Mouse (Mus musculus): ENCODE data around the gene Plagl1. TPM values are rescaled to one million over a fixed set of nuclear protein-coding genes. Genes with fewer than 3 reads are reported as not detected.
"Not testable (repeated sequence)": the region's sequence is repeated elsewhere in the genome, so short reads cannot be mapped to it uniquely, and the experiment has no call there.

Gene Plagl1
- 4.2 and 6.1 TPM in 2 replicates for polyA plus RNA-seq (2012; rRNA removed)

DNA sequence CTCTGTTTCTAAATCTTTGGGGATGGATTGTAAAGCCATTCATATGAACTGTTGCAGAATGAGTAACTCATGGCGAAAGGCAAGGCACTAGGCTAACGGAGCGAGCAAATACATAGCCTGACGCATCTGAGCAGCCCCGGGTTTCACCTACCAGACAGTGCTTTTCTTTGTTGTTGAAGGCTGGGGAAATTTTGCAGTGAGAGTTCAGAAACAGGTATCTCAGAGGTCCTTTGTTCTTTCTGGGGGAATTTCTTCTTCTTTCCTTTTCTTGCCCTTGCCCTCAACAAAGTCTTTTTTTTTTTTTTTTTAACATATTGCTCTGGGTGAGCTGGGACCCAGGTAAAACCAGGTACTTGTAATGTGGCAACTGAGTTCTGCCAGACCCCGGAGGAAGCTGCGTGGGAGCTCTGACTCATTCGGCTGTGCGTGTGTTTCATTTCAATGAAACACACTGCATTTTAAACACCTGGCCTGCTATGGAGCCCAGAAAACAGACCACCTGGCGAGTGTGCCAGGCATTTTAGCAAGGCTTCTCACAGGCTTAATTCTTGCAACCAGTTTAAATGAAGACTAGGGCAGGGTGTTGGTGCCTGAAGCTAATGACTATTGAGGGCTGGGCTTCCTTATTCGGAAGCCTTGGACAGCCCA lies at the start of gene Plagl1:
Gene Plagl1 (plus strand): TSS at position 484 of the 648 bp plus-strand sequence.
- no peak for DNase-seq (ENCODE audit: low read depth, low spot score)
- WGBS: 74% methylated on average over 11 of the region's 11 CpGs

DNA sequence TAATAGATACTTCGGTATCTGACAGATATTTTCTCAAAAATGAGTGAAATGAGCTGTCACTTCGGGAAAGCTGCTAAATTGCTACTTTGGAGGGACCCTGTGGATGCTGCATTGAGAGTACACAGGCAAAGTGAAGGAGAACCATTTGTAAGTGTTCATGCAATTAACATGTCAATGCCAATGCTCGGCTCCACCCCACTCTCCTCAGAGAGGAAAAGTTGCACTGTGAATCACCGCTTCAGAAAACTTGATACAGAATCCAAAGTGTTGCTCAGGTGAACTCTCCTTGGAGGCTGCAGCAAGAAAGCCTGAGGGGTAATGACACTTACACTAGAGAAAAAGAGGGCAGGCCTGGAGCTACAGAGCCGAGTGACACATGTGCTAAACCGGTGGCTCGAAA lies 46.3 kb upstream of the Plagl1 start:
- no peak for DNase-seq (ENCODE audit: low read depth, low spot score)
- WGBS: 74% methylated on average over 7 of the region's 7 CpGs

DNA sequence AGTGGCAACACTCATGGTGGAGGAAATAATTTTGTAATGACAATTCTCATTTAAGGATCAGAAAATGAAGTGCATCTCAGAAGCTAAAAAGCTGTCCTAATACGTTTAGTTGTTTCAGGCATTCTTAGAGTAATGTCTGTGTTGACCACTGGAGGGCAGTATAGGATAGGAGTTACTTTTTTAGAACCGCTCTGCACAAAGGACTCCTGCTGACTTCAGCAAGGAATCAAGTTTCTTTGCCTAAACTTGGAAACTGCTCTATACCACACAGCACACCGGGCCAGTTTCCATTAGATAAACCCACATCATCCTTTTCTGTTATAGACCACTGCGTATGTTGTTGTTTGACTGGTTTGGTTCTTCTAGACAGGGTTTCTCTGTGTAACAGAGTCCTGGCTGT lies 43.7 kb upstream of the Plagl1 start:
- 20% methylated on average over 4 of the region's 4 CpGs for WGBS
- DNase-seq (ENCODE audit: low read depth, low spot score): peak; percentile 39

GRCm38 (mm10) chr10:13018510-13018909 lies 41.8 kb upstream of the Plagl1 start:
- WGBS: 63% methylated on average over 7 of the region's 7 CpGs
- no peak for DNase-seq (ENCODE audit: low read depth, low spot score)

- DNase-seq (ENCODE audit: low read depth, low spot score): no peak
- WGBS: 83% methylated on average over 5 of the region's 5 CpGs
Observed at GRCm38 (mm10) chr10:13019026-13019425, 41.3 kb upstream of the Plagl1 start.

DNA sequence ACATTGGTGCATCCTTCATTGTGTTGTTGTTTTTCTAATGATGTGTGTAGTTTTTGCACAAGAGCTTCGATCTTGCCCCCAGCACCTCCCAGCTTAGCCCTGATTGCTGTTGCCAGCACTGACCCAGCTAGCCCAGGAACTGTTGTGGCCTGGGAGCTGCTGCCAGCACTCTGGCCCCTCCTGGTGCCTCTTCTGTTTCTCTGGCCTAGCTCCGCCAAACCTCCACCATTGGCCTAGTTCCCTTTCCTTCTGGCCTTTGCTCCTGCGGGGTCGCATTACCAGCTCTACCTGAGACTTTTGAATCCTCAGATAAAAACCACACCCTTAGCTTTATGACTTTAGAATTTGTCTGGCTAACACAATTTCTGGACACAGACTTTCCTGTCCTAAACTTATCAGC lies 38.2 kb upstream of the Plagl1 start:
- DNase-seq (ENCODE audit: low read depth, low spot score): no peak
- WGBS: 52% methylated on average over 4 of the region's 4 CpGs

DNA sequence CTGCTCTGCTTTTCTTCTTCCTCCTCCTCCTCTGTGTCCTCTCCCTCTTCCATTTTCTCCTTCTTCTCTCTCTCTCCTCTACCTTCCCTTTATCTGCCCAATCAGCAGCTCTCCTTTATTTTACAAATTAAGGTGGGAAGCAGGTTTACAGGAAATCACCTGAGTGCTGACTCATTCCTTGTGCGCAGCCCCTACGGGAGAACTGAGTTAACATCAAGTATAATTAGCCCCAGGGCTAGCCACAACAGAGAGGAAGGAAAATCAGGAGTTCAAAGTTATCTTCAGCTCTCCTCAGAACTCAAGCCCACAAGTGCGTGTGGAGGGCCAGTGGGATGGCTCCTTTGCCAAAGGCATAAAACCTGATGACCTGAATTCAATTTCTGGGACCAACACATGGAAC lies 36.3 kb upstream of the Plagl1 start:
- WGBS: 64% methylated on average over 3 of the region's 3 CpGs
- not testable (repeated sequence) for DNase-seq (ENCODE audit: low read depth, low spot score)

- DNase-seq (ENCODE audit: low read depth, low spot score): no peak
- 89% methylated on average over 5 of the region's 5 CpGs for WGBS
Observed at GRCm38 (mm10) chr10:13027702-13028101, 32.6 kb upstream of the Plagl1 start.

DNA sequence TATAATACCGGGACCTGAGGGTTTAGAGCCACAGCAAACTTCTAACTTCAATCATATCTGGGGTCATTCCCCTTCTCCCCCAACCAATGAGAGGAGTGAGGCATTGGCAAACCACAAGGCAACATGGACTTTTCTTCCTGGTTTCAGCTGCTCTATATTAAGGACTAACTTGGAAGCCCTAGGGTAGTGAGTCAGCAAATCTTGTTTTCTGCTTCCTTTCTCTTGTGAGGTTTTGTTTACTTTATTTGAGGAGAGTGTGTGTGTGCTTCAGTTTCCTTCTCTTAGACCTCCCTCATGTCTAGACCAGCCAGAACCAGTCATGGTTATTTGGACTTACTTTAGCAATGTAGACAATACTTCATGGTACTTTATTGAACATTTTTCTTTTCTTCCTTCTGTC lies 32.1 kb upstream of the Plagl1 start:
- 74% methylated on average over 1 of the region's 1 CpGs for WGBS
- DNase-seq (ENCODE audit: low read depth, low spot score): no peak

- DNase-seq (ENCODE audit: low read depth, low spot score): no peak
- 91% methylated on average over 5 of the region's 5 CpGs for WGBS
Observed at GRCm38 (mm10) chr10:13029416-13029815, 30.9 kb upstream of the Plagl1 start.

GRCm38 (mm10) chr10:13035270-13035669 lies 25.0 kb upstream of the Plagl1 start:
- WGBS: 74% methylated on average over 3 of the region's 3 CpGs
- no peak for DNase-seq (ENCODE audit: low read depth, low spot score)

- 63% methylated on average over 5 of the region's 5 CpGs for WGBS
- no peak for DNase-seq (ENCODE audit: low read depth, low spot score)
Observed at GRCm38 (mm10) chr10:13039637-13040174, 20.6 kb upstream of the Plagl1 start.

- 87% methylated on average over 11 of the region's 11 CpGs for WGBS
- no peak for DNase-seq (ENCODE audit: low read depth, low spot score)
Observed at GRCm38 (mm10) chr10:13044659-13045058, 15.6 kb upstream of the Plagl1 start.

GRCm38 (mm10) chr10:13047816-13048215 lies 12.5 kb upstream of the Plagl1 start:
- WGBS: 33% methylated on average over 4 of the region's 4 CpGs
- no peak for DNase-seq (ENCODE audit: low read depth, low spot score)

DNA sequence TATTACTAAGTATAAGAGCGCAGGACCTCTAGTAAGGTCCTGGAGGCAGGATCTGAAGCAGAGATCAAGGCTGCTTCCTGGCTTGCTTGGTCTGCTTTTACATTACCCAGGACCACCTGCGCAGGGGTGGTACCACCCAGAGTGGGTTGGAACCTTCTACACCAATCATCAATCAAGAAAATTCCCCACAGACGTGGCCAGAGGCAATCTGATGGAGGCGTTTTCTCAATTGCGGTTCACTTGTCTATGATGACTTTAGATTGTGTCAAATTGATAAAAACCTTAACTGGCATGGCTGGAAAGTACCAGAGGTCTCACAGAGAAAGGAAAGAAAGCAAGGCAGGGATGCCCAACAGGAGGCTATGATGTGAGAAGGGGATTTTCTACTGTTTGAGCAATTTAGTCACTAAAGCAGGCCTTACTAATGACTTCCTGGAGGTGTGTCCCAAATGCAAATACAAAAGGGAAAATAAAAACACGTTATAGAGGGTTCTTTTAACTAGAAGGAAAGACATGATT lies 3.4 kb upstream of the Plagl1 start:
- WGBS: 79% methylated on average over 6 of the region's 6 CpGs
- no peak for DNase-seq (ENCODE audit: low read depth, low spot score)

DNA sequence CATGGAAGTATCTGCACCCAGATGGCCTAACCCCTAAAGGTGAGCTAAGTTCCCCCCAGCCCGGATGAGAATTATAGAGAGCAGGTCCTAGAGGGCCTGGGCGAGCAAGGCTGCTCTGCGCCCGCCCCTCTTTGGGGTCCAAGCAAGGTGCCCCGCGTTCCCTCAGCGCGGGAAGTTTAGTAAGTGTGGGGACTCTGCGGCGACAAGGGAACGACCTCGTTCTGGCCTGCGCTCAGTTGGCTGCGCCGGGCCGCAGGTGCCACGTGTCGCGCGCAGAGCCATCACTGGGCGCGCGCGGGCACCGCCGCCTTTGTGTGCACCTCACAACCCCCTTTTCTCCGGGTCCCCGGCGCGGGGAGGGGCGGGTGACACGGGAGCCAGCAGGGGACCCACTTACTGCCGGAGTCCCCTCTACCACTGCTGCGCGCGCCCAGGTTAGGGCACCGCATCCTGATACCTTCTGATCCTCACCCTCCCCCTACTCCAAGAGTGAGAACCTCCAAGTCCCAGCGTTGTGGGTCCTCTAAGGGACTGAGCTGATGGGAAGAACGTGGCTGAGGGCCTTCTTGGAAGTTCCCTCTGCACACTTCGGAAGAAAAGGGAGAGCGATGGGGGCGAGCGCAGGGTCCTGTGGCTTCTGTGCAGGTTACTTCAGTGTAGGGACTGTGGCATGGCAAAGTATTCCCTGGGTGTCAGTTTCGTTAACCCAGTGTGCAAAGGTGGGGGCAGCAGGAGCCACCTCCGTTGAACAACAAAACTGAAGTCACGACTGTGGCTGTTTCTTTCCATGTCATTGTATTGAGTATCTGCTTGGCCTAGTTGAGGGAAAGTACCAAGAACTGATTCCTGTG lies 742 bp downstream of the Plagl1 start:
- DNase-seq (ENCODE audit: low read depth, low spot score): no peak

DNA sequence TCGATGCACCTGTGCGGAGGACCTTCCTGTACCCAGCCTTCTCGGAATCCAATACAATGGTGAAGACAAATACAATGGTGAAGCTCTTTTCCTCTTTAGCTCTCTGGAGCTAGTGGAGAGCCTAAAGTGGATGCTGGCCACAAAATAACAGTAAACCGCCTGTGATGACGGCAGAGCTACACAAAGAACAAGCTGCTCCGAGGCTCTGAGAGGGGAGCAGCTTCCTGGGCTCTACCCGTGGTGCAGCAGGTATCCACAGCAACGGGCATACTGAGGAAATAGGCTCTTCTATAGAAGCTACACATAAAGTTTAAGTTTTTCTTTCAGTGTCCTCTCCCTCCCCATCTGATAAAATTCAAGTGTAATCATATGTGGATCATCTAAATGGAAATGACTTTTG lies 2.1 kb downstream of the Plagl1 start:
- DNase-seq (ENCODE audit: low read depth, low spot score): no peak
- 61% methylated on average over 8 of the region's 8 CpGs for WGBS

More for the DNA sequence above, 742 bp downstream of the Plagl1 start:
- WGBS: 24% methylated on average over 46 of the region's 46 CpGs

- DNase-seq (ENCODE audit: low read depth, low spot score): no peak
- WGBS: 68% methylated on average over 7 of the region's 7 CpGs
Observed at GRCm38 (mm10) chr10:13063457-13063856, 3.2 kb downstream of the Plagl1 start.

DNA sequence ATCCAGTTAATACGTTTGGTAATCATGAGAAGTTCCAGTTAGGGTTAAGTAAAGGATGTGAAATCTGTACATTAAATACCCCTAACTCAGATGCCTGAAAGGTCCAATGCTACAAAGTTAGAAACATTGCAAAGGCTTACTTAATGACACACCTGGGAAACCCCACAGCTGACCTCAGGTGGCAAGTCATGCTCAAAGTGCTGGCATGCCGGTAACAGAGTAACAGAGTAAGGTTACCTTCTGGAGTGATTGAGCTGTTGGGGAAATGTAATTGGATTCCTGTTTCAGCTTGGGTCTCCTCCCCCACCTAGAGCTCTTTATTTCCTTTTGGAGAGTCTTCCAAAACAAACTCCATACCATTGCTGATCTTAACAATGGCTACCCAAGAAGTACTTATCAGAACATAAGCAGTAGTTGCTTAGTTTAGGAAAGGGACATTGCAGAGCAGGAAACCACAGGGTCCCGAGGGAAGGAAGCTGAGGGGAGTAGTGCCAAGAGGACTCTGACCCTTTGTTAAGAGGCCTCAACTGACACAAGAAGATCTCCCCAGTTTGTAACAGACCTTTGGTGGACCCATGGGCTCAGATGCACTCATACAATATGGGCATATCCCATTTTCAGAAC lies 4.9 kb downstream of the Plagl1 start:
- no peak for DNase-seq (ENCODE audit: low read depth, low spot score)
- WGBS: 53% methylated on average over 3 of the region's 3 CpGs

GRCm38 (mm10) chr10:13071031-13071430 lies 10.7 kb downstream of the Plagl1 start:
- WGBS: 97% methylated on average over 2 of the region's 2 CpGs
- no peak for DNase-seq (ENCODE audit: low read depth, low spot score)

All from large intestine, adult 2 months (tissue).